7 mouse cellular contexts compared by ENCODE assay signal in genomic region chr5:30796125-30796524, GRCm38 (mm10). TPM values are rescaled to one million over a fixed set of nuclear protein-coding genes. Genes with fewer than 3 reads are reported as not detected.
A peak's percentile ranks its signal among the peaks of the same experiment; 100 is the strongest.
DNase-seq lines count a peak whose midpoint lies in the region; ATAC-seq lines count a peak whose summit lies in the region.

No protein-coding gene starts in this region.

- 13% methylated on average over 12 of the region's 12 CpGs for WGBS in intestine, embryonic 15.5 days
- WGBS in midbrain, embryonic 12.5 days, result 18% methylated on average over 12 of the region's 12 CpGs

- no peaks in the 10 kb centered on the region for H3K4me1 ChIP-seq in intestine, embryonic 15.5 days (replicated peaks)
- peaks cover 16% of the 10 kb centered on the region for H3K4me1 ChIP-seq in midbrain, embryonic 12.5 days

- DNase-seq in adrenal gland, adult (ENCODE audit: inconsistent age in 2 of 2, low spot score in 1 of 2), result peak; percentile 74 to 91
- DNase-seq in gastrocnemius, postnatal 25 days, result peak; percentile 66
- DNase-seq in left cerebral cortex, postnatal 36 days (ENCODE audit: low spot score in 2 of 2), result peak; percentile 71
- peak; percentile 54 to 77 for DNase-seq in spleen, adult 18-20 months

- no peak overlapping the region for H3K4me2 ChIP-seq in intestine, embryonic 15.5 days (replicated peaks)
- H3K4me2 ChIP-seq in midbrain, embryonic 12.5 days (replicated peaks), result no peak overlapping the region

- H3K27ac ChIP-seq in intestine, embryonic 15.5 days, result no peak overlapping the region
- H3K27ac ChIP-seq in midbrain, embryonic 12.5 days (replicated peaks), result no peak overlapping the region

- intact Hi-C loops in left cerebral cortex, postnatal 36 days (cut with DNase I), result loop anchor here (1.0 to 10.0 kb wide), 3 partner anchors 21 to 581 kb away; partner anchors contain the start of gene Dpysl5

- H3K27me3 ChIP-seq in intestine, embryonic 15.5 days (replicated peaks), result no peaks in the 10 kb centered on the region
- H3K27me3 ChIP-seq in midbrain, embryonic 12.5 days, result no peaks in the 10 kb centered on the region

- H3K9ac ChIP-seq in intestine, embryonic 15.5 days, result no peak overlapping the region
- H3K9ac ChIP-seq in midbrain, embryonic 12.5 days (replicated peaks), result no peak overlapping the region

- no peaks in the 10 kb centered on the region for H3K36me3 ChIP-seq in intestine, embryonic 15.5 days
- peaks cover 86% of the 10 kb centered on the region for H3K36me3 ChIP-seq in midbrain, embryonic 12.5 days

- peak; percentile 71 for ATAC-seq in common myeloid progenitor, adult 5-6 weeks (replicated peaks; ENCODE audit: low read depth, poor library complexity, severe bottlenecking)
- ATAC-seq in intestine, embryonic 15.5 days, result peak; percentile 77
- ATAC-seq in midbrain, embryonic 12.5 days (ENCODE audit: low FRiP score, low read depth), result 0 out of 2 replicates have a peak, but pooled peaks have one; percentile 55

- no peaks in the 10 kb centered on the region for H3K9me3 ChIP-seq in intestine, embryonic 15.5 days
- H3K9me3 ChIP-seq in midbrain, embryonic 12.5 days, result no peaks in the 10 kb centered on the region

- no peak overlapping the region for H3K4me3 ChIP-seq in intestine, embryonic 15.5 days (replicated peaks)
- no peak overlapping the region for H3K4me3 ChIP-seq in midbrain, embryonic 12.5 days

RNA-seq across cellular contexts. Expression of gene Mapre3, which starts 18.3 kb away (rescaled TPM):
- not detected in 2 replicates for total RNA-seq in common myeloid progenitor, adult 5-6 weeks (2017)
- total RNA-seq in gastrocnemius, postnatal 25 days (2021), result 10 to 100 TPM; 50.6 to 57.5 TPM
- 17.4 and 17.5 TPM in 2 replicates for polyA plus RNA-seq in intestine, embryonic 15.5 days (2015; fragmentation: Nextera tagmentation; extraction: Ambion mirVana)
- 100 to 1,000 TPM; 223 to 238 TPM for total RNA-seq in left cerebral cortex, postnatal 36 days (2021)
- polyA plus RNA-seq in midbrain, embryonic 12.5 days (2016; fragmentation: Nextera tagmentation; extraction: Ambion mirVana), result 69.3 and 77.7 TPM in 2 replicates

Comparison
In these comparisons a context has a peak if more than half of its experiments do, and no peak if none do; other contexts are left out.
1. RNA of gene Mapre3, which starts 18.3 kb away (total RNA-seq): 223 to 238 TPM in left cerebral cortex, postnatal 36 days and 50.6 to 57.5 TPM in gastrocnemius, postnatal 25 days; not detected in common myeloid progenitor, adult 5-6 weeks; every median in the first group is over 10 times any median in the second.
2. Peak in every context shown above with its lines, with median percentiles within 50 percentile points of each other: DNase-seq and ATAC-seq.